Mouse (Mus musculus): ENCODE measurements around the gene Cd68.

Gene Cd68

DNA sequence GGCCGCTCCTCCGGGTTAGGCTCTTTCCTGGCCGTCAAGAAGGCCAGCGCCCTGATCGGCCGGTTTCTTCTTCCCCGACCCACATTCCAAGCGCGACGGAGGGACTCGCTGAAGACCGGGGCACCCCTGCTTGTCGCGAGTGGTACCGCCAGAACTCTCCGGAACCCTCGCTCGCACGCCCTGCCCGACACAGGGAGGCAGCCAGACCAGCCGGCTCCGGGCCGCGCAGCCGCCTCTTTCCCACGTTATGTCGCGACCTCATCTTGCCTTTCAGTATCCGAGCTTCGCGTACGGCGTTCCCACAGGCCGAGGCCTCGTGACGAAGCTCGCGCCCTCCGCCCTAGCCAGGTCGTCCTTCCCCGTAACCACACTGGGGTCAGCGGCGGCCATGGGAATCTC lies 5.8 kb upstream of the Cd68 start:
- no peak for DNase-seq (ENCODE audit: low read depth in 2 of 2, low spot score in 2 of 2)

DNA sequence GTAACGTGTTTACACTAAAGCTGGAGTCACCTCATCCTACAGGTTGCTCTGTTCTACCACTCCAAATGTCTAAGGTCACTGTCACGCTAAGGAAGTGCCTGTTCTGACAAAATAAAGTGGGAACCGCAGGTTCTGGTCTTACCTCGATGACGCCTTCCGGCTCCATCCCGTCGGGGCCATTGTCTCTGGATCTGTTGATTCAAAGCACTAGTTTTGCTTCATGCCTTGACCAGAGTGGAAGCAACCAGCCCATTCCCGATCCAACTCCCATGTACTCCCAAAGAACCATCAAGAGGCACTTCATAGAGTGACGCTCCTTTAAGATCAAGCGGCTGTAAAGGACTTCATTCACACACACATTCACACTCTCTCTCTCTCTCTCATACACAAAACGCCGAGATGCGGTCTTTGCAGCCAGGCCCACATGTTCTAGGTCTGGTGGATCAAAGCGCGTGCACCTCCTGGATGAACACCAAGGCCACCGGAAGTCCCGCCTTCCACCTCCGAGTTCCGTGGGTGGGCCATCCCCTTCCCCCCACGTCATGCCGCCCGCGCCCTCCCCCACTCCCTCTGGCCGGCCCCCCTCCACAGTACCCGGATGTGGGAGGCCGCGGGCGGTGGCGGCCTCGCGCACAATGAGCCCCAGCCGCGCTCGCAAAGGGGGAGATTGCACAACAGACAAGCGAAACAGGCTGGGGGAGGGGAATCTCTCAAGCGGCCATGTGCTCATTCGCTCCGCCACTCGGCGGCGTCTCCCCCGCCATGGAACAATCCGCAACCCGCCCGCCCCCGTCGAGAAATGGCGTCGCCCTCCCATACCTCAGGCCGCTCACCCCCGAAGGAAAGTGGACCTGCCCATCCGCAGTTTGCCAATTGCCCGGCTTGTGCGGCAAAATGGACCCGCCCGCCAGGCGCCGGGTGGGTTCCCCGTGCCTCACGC lies 5.1 kb upstream of the Cd68 start:
- peak; percentile 94 to 95 for DNase-seq (ENCODE audit: low read depth in 2 of 2, low spot score in 2 of 2)

DNA sequence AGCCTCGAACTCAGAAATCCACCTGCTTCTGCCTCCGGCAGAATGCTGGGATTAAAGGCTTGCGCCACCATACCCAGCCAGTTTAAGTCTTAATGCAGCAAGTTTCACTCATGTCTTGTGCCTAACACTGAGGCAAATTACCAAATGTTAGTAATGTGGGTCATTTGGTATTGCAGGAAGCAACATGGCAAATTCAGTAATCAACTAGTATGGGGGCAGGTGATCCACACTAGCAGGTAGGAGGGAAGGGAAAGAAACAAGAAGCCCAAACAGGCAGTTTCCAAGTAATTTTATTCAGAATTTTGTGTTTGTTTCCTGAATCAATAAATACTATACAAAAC lies 682 bp upstream of the Cd68 start:
- no peak for DNase-seq (ENCODE audit: low read depth in 2 of 2, low spot score in 2 of 2)

DNA sequence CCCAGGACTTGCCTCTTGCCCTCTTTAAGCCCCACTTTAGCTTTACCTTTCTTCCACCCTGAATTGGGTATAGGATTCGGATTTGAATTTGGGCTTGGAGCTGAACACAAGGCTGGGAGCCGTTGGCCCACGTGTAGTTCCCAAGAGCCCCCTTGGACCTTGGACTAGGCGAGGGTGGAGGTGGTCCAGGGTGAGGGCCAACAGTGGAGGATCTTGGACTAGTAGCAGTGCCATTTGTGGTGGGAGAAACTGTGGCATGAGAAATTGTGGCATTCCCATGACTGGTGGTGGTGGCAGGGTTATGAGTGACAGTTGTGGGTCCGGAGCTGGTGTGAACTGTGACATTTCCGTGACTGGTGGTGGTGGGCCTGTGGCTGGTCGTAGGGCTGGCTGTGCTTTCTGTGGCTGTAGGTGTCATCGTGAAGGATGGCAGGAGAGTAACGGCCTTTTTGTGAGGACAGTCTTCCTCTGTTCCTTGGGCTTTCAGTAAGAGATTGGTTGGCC lies 444 bp downstream of the Cd68 start:
- no peak for DNase-seq (ENCODE audit: low read depth in 2 of 2, low spot score in 2 of 2)

DNA sequence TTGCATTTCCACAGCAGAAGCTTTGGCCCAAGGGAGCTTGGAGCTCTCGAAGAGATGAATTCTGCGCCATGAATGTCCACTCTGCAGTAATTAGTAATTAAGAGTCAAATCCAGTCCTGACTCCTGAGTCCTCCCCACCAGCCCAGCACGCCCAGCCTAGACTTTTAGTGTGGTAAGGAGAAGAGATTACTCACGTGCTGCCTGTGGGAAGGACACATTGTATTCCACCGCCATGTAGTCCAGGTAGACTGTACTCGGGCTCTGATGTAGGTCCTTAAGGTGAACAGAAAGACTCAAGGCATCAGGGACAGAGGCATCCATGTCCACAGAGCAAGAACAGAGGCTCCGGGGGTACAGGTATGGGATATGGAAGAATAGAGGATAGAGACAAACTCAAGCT lies 1.1 kb downstream of the Cd68 start:
- no peak for DNase-seq (ENCODE audit: low read depth in 2 of 2, low spot score in 2 of 2)

DNA sequence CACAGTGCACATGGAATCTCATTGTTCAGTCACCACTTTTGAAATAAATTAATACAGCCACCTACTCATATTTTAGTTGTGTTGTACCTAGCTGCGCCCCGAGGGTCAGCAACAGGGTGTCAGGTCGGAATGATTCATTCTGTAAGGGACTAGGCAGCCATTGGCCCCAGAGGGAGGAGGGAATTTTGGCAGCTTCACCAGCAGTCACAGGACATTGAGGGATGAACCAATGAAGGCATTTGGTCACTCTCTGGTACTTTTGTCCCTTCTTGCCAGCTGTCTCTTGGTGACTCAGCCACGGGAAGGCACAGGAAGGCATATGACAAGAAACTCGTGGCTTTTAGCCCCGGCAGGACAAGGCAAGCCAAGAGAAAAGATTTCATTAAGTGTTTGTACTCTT lies 2.2 kb downstream of the Cd68 start:
- DNase-seq (ENCODE audit: low read depth in 2 of 2, low spot score in 2 of 2) = no peak

DNA sequence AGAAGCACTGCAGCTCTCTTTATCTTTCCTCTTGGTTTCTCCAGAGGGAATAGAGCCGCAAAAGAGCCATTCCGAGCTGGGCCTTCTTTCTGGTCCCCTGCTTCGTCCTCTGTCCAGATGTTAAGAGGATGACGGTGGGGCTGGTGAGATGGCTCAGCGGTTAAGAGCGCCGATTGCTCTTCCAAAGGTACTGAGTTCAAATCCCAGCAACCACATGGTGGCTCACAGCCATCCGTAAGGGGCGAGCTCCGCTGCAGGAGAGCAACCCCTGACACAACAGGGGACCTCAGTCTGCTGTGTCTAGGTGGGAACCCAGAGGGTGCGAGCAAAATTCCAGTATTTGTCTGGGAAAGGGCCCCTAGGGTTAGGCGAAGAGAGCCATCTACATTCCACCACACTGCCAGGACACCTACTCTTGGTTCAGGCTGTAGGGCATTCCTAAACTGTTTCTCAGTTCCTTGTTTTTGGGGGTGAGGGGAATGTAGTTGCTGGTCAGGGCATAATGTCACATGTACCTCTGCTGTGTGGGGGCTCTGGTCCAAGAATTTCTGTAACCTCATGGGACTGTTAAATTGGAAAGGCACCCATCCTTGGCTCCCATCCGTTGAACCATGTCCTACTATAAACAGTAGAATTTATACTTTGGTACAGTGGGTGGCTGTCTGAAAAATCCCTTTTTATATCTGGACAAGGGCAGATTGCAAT lies 2.8 kb downstream of the Cd68 start:
- no peak for DNase-seq (ENCODE audit: low read depth in 2 of 2, low spot score in 2 of 2)

DNA sequence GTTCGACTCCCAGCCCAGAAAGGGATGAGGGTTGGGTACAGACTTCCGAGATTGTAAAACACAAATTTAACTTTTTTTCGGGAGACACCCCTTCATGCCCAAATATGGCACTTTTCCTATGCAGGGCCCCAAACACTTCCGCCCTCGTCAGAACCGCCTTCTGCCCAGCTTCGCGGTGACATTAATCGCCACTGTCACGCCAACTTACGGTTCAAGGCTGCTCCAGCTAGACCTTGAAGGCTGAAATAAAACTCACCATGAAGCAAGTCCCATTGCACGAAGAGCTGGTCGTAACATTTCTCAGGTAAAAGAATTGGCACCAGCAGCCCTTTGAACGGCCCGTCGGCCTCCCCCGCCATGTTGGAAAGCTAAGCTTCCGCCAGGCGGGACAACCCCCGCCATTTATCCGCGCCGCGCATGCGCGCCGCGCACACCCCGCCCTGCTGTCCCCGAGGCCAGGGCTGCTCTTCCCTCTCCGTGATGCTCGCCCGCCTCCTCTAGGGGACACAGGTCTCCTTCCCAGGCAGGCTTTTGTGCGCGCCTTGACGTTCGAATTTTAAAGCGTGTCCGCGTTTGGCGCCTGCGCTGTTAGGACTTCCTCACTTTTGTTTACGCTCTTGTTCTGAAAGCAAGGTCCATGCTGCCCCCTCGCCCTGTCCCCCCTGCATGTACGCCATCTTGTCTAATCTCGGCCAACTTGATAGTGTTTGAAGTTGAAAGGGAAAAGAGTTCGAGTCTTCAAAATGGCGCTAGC lies 3.6 kb downstream of the Cd68 start, which contains the start of gene Mpdu1:
Gene Mpdu1 (minus strand): TSS at position 430 of the 754 bp plus-strand sequence.
- peak; percentile 91 for DNase-seq (ENCODE audit: low read depth in 2 of 2, low spot score in 2 of 2)

DNA sequence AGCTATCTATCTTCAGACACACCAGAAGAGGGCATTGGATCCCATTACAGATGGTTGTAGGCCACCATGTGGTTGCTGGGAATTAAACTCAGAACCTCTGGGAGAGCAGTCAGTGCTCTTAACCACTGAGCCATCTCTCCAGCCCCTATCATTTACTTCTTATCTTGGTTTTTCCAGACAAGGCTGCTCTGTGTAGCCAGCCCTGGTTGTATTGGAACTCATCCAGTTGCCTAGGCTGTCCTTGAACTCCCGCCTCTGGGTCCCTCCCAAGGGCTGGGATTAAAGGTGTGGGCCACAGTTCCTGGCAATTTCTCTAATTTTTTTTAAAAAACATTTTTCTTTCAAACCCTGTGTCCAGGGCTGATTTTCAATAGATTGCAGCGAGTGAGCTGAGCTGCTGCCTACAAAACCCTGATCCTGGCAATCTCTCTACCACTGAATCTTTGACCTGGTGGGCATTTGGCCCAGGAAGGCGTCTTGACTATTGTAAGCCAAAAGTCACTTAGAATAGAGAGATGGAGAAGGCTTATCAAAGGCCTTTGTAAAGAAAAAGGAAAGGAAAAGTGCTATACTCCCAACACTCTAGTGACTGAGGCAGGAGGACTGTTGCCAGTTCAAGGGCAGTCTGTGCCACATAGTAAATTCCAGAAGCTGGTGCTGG lies 4.6 kb downstream of the Cd68 start:
- no peak for DNase-seq (ENCODE audit: low read depth in 2 of 2, low spot score in 2 of 2)

DNA sequence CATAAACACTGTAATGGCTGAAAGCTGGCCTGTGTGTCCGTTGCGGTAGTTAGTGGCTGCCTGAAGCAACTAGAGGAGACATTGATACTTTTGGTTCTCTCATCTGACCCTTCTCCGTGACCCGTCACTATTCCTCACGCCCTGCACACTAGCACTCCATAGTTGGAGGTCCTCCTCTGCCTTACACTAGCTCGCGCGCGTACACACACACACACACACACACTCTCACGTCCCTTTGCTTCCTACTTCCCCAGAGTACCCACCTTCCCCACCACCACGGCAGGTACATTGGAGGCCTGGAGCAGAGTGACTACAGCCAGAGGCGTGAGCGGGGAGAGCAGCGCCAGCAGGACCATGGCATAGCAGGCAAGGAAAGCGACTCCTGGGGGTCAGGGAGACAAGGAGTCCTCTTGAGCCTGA lies 8.5 kb downstream of the Cd68 start:
- DNase-seq (ENCODE audit: low read depth in 2 of 2, low spot score in 2 of 2) = no peak

DNA sequence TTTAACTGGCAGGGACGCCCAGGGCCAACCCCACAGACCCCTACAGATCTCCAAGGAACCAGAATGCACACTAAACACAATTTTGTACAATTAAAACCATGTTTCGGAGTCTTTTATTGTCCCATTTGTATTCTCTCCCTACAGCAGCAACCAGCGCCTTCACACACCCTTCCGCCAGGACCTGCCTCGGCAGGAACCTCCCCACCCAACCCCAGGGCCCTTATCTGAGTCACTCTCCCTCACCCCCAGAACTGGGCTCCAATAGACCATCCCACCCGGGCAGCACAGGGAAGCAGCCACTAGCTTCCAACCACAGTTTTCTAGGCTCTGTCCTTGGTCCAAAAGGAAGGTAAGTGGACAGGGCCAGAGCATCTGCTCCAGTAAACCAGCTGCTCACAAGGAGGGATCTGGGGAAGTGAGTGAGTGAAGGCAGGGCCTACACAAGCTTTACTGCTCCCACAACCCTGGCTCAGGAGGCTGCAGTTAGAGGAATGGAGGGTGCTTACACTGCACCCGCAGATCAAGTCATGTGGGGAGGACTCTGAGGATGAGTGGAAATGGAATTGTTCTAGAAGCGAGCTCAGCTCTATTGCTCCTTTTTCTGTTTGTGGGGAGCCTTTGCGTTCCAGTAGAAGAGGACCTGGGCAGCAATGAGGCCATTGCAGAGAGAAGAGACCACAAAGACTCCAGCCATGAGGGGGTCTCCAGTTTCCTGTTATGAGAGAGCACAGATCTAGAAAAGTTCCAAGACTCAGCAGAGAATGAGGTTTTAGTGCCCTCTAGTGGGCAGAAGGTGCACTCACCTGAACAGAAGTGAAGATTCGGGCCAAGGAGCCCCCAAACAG lies 9.1 kb downstream of the Cd68 start:
- DNase-seq (ENCODE audit: low read depth in 2 of 2, low spot score in 2 of 2) = peak in 1 of 2 experiments; percentile 65

DNA sequence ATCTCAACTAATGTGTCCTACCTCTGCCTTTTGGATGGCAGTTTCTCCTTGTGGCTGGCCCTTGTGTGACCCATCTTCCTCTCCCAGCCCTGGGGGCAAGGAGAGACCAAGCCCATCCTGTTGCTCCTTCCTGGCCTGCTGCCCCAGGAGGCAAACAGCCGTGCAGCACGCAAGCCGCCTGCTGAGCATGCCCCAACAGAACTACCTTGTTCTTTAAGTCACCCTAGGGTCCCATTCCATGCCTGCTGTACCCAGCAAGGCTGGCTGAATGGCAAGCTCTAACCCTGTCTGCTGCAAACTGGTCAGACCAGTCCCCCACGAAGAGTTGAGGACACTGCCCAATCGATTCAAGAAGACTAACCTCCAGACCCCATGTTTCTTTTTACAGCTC lies 9.9 kb downstream of the Cd68 start:
- no peak for DNase-seq (ENCODE audit: low read depth in 2 of 2, low spot score in 2 of 2)

DNA sequence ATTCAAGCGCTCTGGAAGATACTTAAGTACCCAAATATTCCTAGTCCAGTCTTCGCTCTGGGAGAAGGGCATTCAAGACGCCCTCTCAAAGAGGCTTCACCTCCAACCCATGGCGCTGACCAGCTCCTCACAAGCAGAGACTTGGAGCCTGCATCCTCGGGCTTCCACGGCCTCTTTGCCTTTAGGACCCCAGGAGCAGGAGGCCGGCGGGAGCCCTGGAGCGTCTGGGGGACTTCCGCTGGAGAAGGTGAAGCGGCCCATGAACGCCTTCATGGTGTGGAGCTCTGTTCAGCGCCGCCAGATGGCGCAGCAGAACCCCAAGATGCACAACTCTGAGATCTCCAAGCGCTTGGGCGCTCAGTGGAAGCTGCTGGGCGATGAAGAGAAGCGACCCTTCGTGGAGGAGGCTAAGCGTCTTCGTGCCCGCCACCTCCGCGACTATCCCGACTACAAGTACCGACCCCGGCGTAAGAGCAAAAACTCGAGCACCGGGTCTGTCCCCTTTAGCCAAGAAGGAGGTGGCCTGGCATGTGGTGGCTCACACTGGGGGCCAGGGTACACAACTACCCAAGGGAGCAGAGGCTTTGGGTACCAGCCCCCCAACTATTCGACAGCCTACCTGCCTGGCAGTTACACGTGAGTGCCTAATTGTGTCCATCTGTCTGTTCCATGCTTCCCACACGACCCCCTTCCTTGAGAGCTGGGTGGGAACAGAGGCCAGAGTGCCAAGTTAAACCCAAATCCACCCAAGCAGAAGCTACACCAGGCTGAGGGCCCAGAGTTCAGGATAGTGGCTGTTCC lies 10.5 kb downstream of the Cd68 start, which contains the start of gene Sox15:
Gene Sox15 (plus strand): TSS at position 51 of the 801 bp plus-strand sequence.
- no peak for DNase-seq (ENCODE audit: low read depth in 2 of 2, low spot score in 2 of 2)

DNA sequence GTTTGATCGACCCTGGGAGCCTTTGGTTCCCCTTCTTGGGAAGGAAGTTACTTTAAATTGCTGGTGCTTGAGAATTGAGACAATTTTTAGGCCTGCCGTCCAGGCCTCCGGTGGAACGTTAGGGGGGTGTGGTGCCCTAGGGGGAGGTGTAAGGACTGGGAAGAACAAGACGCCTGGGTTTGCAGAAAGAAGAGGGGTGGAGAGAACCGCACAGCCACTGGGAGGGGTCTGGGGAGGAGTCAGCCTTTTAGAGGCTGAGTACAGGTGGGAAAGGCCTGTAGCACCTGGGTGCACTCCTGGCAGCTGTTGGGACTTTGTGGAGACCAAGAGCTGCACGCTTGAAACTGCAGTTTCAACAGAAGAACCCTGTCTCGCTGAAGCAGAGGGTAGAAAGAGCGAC lies 11.2 kb downstream of the Cd68 start:
- DNase-seq (ENCODE audit: low read depth in 2 of 2, low spot score in 2 of 2) = no peak

DNA sequence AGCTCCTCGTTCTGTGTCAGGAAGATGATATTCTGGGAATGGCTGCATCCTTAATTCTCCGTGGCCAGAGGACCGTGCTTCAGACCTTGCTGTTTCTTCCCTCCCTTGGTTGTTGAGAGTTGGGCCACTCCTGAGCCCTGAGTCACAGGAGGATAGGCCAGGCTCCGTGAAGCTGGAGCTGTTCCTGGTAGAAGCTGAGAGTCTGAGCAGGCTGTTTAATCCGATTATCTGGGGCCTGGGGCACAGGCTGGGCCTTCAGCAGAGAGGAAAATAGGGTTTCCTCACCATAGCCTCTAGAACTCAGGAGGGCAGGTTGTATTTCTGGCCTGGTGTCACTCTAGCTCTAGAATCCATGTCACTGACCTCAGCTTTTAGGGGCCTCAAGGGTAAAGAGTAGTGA lies 12.6 kb downstream of the Cd68 start:
- DNase-seq (ENCODE audit: low read depth in 2 of 2, low spot score in 2 of 2) = no peak

DNA sequence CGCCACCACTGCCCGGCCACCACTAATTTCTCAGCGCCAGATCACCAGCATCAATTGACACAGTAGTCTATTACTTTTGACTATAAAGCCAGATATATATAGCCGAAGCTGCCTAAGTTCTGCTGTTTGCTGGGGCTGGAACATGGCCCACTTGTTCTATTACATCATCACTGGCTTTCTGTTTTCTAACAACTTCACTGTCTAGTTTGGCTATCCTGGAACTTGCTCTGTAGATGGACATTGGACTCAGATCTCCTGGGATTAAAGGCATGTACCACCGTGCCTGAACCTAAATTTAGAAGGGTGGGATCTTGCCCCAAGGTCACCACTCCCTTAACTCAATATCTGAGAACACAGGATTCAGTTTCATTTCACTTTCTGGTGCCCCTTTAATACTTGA lies 20.1 kb downstream of the Cd68 start:
- DNase-seq (ENCODE audit: low read depth in 2 of 2, low spot score in 2 of 2) = no peak

DNA sequence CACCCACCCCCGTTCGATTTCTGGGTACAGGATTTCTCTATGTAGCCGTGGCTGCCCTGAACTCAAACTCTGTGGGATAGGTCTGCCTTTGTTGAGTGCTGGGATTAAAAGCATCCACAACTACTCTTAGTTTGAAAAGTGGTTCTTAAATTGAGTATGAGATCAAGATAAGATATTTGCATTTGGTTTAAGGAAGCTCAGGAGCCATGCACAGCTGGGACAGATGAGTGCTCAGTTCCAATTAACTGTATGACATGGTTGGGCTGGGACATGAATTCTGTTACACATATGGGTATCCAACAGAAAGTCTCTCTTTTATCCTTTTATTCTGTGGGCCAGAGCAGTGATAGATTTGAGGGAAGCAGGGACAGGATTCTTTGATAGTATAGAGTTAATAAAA lies 30.5 kb downstream of the Cd68 start:
- DNase-seq (ENCODE audit: low read depth in 2 of 2, low spot score in 2 of 2) = no peak

DNA sequence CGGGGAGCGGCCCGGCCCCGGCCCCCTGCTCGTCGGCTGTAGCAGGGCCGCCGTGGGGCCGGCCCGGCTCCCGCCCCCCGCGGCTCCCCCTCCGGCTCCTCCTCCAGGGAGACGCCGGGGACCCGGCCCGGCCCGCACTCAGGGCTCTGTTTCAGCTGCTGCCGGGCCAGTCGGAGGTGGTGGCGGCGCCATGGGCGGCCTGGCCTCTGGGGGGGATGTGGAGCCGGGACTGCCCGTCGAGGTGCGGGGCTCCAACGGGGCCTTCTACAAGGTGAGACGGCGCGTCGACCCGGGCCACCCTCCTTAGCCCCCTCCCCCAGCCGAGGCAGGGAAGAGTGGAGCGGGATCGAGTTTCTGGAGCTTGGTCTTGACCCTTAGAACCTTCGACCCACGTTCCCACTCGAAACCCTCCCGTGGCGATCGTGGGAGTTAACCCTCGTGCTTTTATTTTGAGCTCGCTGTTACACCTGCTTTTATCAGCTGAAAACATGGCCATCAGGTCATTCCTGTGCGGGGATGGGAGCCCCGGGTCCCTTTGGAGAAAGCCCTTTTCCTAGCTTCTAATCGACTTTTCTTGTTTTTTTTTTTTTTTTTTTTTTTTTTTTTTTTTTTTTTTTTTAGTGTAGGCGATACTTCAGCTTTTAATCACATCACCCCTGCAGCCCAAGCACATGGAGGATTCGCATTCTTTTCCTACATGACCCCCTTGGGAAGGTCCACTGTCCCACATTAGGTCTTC lies 32.7 kb downstream of the Cd68 start:
- DNase-seq (ENCODE audit: low read depth in 2 of 2, low spot score in 2 of 2) = no peak
